Mouse (Mus musculus) cerebellum, postnatal 4 days (tissue): ENCODE data around the gene Cav1.
A peak's percentile ranks its signal among the peaks of the same experiment; 100 is the strongest.

ENCODE experiments used
- DNase-seq, 2 experiments: peaks; one replicate each; pipeline ENCODE4 v3.0.0; 2022; ENCODE audit warnings: low spot score in 2 of 2, mixed read lengths in 1 of 2

Cav1 gene

DNA sequence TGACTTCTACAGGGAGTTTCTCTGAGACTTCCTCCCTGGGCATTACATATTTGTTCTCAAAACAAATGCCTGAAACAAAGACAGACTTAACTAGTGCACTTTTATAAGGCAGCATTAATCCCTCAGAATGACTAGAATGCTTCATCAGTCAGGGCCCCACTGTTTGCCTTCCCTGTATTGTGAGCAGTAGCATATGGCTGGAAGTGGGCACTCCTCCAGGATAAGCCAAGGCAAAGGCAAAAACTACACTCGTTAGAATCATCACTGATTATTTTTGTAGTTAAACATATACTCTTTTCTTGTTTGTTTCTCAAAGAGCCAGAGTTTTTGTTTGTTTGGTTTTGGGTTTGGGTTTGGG is 11.0 kb downstream of the Cav1 start:
- DNase-seq, result no peak

DNA sequence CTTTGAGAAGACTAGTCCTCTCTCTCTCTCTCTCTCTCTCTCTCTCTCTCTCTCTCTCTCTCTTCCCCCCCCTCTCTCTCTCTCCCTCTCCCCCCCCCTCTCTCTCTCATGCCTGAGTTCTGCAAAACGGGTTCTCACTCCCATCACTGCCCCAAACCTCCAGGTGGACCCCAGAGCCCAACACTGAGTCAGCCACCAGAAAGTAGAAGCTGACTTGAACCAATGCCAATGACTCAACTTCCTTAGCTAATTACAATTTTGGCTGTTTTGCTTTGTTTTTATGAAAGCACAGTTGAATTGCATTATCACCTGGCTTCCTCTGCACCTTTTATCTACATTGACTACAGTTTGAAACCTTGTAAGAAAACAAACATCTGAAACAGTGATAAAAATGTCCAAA is 11.8 kb downstream of the Cav1 start:
- DNase-seq, result no peak

DNA sequence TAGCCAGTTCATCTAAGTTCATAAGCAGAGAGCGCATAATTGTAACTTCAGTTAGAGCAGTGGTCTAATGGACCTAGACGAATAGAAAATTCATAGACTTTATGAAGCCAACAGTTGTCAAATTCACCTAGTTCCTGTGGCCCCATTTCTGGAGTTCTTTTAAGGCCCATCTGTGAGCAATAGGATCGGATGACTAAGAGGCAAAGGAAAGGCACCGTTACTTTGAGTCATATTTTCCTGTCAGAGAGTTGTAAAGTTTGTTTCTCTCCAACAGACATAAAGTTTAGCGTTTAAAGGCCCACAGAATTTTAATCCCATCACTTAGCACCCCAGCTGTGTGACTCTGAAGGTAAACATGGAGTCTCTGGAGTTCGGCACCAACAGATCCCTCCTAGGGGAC is 15.8 kb downstream of the Cav1 start:
- DNase-seq, result no peak

DNA sequence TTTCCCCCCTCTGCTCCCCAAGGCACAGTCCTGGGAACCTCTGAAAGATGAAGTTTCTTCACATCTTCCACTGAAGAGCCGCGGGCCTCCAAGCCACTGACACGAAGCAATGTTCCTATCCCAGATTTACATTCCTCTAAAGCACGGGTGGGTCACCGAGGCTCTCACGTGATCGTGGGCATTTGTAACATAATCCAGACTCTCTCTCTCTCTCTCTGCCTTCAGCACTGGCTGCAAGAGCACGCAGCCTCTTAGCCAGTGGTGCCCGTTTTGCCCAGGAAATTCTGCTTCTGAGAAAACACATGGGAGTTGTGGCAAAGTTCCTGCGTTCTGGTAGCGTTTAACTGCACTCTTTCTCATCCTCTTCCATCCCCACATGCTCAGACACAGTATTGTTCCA is 21.1 kb downstream of the Cav1 start:
- DNase-seq, result no peak

DNA sequence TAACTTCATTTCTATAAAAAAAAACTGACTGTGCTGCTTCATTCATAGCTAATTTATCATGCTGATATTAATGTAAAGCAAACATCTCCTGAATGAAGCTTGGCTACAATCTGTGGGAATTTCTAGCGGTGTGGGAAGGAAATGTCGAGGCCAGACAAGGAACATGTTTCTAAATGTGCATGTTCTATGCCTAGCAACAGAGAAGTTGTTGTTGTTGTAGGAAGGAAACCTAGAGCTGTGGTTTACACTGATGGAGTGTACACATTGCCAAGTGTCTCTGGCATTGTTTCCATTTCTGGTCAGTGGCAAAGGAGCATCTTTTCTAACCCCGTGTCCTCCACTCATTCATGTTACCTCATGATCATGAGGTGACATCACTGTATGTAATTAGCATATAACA is 23.7 kb downstream of the Cav1 start:
- DNase-seq, result no peak

DNA sequence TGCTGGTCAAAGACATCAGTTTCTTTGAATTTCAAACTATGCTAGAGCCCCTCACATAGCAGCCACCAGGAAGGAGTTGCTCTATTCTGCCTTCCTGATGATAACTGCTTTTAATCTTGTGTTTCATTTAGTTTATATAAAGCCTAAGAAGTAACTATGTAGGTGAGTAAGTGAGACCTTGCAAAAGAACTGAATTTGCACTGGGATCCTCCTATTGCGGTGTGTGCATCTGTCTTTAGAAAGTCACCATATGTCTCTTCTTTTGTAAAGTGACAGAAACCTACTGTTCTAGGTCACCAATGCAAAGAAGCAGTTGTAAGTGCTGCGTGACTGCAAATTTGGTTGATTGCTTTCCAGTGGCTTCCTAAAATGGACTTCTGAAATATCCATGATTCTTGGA is 31.6 kb downstream of the Cav1 start:
- no peak for DNase-seq

DNA sequence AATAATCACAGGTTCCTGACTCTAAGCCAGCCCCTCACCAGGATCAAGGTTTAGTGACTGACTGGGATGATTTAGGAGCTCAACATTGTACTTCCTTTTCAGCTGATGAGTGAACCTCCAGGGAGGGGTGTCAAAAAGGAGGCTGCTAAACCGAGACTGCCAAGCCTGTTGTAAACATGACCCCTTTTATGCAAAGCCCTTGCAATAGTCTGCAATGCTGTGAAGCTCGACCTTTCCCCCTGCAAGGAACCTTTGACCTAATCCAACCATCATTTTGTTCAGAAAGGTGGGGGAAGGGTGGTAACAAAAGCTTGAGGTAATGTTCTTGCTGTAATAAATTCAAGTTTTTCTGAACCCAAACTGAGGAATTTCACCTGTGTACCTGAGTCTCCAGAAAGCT is 34.3 kb downstream of the Cav1 start:
- no peak for DNase-seq

DNA sequence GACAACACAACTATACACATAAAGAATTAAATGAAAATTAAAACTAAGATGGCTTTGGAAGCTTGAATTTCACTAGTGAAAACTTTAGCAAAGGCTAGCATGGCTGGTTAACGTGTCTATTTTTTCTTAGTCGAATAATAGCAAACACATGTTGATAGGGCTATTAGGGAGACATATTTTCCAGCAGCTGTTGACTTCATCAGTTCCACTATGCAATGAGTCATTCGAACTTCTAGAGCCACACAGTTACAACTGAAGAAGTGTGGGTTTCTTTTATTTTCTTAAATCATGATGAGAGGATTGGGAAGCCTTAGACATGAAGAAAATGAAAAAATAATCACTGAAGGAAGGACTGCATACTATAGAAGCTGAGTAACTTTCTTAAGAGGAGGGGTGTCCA is 41.9 kb downstream of the Cav1 start:
- DNase-seq, result no peak

DNA sequence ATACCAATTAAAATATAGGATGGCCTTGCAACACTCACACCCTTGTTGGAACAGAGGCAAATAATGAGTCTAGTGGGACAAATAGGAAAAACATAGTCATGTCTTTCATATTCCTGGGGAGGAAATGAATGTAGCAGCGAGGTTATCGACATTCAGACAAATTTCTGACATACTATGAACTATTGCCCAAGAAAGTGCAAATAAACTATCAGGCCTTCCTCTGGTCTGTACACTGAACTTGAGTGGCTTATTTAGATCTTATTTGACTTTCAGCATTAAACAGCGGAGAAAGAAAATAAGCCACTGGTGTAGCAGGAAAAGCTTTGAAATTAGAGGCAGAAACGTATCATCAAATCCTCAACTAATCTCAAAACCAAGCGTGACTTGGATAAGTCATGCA is 44.7 kb downstream of the Cav1 start:
- no peak for DNase-seq

DNA sequence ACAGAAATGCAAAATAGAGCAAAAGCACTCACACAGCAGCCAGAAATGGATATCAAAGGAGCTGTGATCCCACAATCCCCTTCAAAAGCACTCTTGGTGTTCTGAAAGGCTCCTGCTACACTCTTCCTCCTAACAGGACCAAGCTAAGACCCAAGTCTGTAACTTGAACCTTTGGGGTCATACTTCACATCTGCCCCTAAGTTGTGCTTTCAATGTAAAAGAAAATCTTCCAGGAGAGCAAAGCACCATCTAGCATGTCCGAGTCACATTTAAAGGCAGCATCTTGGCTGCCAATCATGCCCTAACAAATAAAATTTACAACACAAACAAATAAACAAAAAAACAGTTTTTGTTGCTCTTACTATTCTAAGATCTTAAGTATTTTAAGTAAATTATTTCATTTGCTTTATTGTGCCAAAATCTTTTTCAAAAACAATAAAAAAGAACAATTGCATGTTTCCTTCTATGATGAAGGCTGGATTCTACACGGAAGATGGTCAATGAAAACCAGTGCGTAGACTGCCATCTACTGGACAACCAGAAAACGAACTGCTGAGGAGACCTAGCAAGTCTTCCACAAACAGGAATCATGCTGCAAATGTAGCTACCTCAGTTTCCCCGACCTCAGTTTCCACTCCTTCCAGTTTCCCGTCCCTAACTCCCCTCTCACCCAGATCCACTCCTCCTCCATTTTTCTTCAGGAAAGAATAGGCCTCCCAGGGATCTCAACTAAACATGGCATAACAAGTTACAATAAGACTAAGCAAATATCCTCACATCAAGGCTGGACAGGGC is 53.0 kb downstream of the Cav1 start:
- DNase-seq, result peak in 1 of 2 experiments; percentile 18

DNA sequence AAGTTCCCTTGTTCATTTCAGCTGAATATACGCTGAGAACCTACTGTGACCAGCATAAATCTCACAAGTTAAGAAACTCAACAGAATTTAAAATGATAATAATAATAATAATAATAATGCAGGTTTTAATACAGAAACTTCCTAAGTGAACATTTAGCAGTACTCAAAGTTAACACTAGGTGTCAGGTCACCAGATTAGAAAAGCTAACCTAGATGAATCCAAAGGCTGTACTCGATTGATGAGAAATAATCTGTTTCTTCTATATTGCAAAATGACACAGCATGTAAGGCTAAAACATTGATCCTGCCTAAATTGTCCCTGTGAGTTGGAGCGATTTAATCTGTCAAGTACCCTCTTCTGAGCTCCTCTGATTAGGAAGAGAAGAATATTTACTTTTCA is 56.6 kb downstream of the Cav1 start:
- DNase-seq, result no peak

DNA sequence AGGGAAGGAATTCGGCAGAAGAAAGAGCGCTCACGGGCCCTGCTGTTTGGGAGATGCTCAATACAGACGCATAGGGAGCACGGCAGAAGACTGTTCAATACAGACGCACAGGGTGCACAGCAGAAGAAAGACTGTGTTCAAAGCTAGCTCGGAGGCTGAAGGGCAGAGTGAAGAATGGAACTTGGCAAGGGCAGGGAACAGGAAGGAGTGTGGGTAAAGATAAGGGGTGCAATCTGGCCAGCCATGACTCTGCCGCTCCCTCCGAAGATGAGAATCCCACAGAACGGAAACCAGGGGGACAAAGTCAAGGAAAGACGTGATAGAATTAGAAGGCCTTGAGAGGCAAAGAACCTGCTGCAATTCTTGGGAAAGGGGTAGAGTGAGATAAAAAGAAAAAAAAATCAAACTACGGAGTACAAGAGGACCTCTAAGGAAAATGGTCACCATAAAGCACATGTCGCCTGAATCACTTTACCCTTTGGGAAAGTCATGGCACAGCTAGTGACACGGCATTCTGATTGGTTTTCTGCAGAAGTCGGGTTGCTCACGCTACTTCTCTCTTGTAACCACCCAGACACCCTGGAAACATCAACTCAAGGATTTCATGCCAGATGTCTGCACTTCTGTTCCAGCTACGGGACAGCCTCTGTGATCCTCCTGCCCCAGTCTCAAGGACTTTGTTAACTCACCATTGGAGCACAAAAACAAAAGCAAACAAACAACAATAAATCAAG is 57.5 kb downstream of the Cav1 start:
- no peak for DNase-seq

DNA sequence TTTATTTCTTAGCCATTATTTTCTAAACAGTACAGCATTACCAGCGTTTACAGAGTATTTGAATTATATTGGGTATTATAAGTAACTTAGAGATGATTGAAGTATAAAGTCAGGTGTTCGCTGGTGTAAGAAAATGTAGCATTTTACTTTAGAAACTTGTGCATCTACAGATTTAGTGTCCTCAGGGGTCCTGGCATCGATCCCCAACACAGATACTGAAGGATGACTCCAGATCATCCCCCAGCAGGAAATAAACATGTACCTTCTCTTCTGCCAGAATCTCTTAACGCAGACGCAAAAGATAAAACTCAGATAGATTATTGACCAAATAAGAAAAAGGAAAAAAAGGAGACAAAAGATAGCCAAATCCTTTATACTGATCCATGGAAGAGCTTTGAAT is 68.2 kb downstream of the Cav1 start:
- DNase-seq, result no peak

DNA sequence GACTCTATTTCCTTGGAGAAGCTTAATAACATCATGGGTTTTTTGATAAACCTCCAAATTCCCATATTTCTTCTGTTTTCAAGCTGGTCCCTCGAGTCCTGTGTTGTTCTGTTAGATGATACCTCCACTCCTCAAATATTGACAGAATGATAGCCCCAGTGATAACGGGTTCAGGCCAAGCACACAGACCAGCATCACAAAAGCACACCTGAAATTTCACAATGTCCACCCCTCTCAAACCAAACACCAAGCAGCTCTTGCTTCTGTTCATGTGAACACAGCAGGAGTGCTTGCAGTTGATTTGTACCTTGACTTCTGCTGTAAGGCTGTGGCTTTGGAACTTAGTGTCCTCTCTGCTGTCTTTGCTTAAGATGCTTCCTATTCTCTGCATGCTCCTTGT is 71.2 kb downstream of the Cav1 start:
- no peak for DNase-seq

DNA sequence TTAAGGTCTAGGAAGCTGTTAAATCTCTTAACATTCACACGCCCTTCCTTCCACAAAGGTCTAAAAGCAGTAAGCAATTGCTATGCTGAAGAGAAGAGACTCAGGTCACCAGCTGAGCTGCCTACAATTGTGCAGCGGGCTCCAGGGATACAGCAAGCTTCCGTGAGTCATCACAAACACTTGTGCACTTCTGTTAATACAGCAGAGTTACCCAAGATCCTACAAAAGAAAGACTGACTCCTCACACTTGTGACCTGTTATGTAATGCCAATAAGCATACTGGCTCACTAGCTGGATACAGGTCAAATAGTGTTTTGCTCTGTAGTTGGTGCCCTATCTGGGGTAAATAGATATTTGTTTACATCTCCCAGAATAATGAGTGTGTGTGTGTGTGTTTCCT is 74.0 kb downstream of the Cav1 start:
- DNase-seq, result no peak

DNA sequence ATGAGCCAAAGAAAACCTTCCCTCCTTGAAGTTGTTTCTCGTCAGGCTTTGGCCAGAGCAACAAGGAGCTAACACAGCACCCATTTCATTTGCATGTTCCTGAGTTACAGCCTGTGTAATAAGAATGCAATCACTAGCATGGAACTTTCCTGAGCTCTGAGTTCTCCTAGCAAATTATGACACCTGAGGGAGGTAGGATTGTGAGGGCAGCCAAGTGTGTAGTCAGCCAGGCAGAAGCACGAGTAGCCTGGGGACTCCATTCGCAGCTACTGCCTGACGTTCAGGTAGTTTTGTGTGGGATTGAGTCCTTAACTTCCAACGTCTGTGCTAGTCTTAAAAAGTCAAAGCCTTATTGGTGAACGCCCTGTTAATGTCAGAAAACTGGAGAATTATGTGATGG is 75.6 kb downstream of the Cav1 start:
- DNase-seq, result no peak

DNA sequence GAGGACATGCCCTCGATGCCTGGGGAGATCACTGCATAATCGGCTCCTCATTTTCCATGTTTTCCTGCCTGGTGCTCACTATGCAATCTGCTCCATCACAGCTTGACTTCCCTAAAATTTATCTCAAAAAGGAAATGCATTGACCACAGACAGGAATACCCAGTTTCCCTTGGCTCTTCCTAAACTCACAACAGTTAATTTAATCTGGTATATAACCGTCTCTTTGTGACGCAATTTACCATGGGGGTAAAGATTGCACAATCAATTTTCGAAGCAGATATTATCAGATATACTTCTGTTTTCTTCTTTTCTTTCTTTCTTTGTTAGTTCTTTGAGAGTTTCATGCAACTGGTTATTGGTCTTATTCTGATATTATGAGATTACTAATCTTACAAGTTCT is 79.4 kb downstream of the Cav1 start:
- no peak for DNase-seq

DNA sequence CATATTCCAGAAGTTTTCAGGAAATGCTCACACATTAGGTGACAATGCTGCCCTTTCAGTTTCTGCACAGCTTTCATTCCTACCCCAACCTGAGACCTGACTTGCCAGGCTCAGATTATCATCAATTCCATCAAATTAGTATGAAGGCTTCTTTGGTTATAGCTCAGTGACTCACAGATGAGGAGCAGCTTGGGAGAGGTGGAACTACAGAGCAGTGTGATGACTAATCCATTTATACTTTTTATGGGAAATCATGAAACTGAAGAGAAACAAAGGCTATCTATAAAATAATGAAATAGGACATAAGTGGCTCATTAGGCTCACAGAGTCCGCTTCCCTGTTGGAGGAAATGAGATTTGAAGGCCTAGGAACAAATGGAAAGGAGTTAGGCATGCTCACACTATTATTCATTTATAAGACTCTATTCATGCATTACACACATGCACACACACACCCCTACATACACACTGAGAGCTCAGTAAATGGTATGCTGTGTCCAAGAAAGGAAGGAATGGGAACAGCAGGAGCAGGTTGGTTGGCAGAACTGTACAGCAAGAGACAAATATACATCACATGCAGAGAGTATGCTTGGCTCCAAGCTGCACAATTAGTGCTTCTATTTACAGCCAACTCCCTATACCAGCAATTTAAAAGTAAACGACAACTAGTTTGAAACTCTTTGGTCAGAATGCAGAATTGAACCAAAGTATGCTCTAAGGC is 82.0 kb downstream of the Cav1 start:
- DNase-seq, result no peak
